Mouse (Mus musculus) MEL (cell line): ENCODE data around the gene Thap8.

Experiments
- CHD1 ChIP-seq: IDR thresholded peaks from 2 replicates; pipeline ENCODE4 v1.6.1; 2012; ENCODE audit warnings: low read depth, mild to moderate bottlenecking, inconsistent platforms, low read length, improper control_type of control experiment
- CHD2 ChIP-seq: IDR thresholded peaks from 2 replicates; pipeline ENCODE4 v1.6.1; 2011; ENCODE audit warnings: low read length, improper control_type of control experiment
- CTCF ChIP-seq, 3 experiments: IDR thresholded peaks in 2 of 3; conservative IDR thresholded peaks in 1 of 3; 2 replicates each; pipeline ENCODE4 v1.5.1; 2011 to 2012; ENCODE audit warnings: low read length in 3 of 3, low read depth in 2 of 3, mild to moderate bottlenecking in 2 of 3, improper control_type of control experiment in 1 of 3, inconsistent platforms in 1 of 3, mixed read lengths in 1 of 3, moderate library complexity in 1 of 3; ENCODE audit not compliant: control insufficient read depth in 1 of 3, insufficient read depth in 1 of 3, poor library complexity in 1 of 3, severe bottlenecking in 1 of 3
- HCFC1 ChIP-seq: IDR thresholded peaks from 2 replicates; pipeline ENCODE4 v1.6.1; 2012; ENCODE audit warnings: low read depth, mild to moderate bottlenecking, inconsistent platforms, low read length, improper control_type of control experiment, moderate library complexity
- KAT2A ChIP-seq: conservative IDR thresholded peaks from 2 replicates; pipeline ENCODE4 v1.6.1; 2012; ENCODE audit warnings: low read depth, low read length, improper control_type of control experiment, inconsistent platforms
- MXI1 ChIP-seq: IDR thresholded peaks from 2 replicates; pipeline ENCODE4 v1.6.1; 2011; ENCODE audit warnings: mild to moderate bottlenecking, low read depth, low read length, improper control_type of control experiment
- POLR2A ChIP-seq, 2 experiments: IDR thresholded peaks; 2 replicates each; pipeline ENCODE4 v1.6.1; 2011 to 2012; ENCODE audit warnings: low read length in 2 of 2, mild to moderate bottlenecking in 2 of 2, control low read depth in 1 of 2, improper control_type of control experiment in 1 of 2, low read depth in 1 of 2, moderate library complexity in 1 of 2; ENCODE audit not compliant: control insufficient read depth in 1 of 2, insufficient read depth in 1 of 2, poor library complexity in 1 of 2
- POLR2AphosphoS2 ChIP-seq: IDR thresholded peaks from 2 replicates; pipeline ENCODE4 v1.6.1; 2011; ENCODE audit warnings: low read length, improper control_type of control experiment
- ZMIZ1 ChIP-seq: IDR thresholded peaks from 2 replicates; pipeline ENCODE4 v1.6.1; 2012; ENCODE audit warnings: low read depth, mild to moderate bottlenecking, inconsistent platforms, low read length, improper control_type of control experiment, moderate library complexity

- no peak for TF ChIP-seq CTCF (IDR thresholded peaks at IDR 0.05 in 2 of 3, conservative IDR thresholded peaks at IDR 0.05 in 1 of 3; ENCODE audit: control insufficient read depth in 1 of 3, insufficient read depth in 1 of 3, low read depth in 2 of 3, low read length in 3 of 3, poor library complexity in 1 of 3, severe bottlenecking in 1 of 3)
- no peak for TF ChIP-seq POLR2A (IDR thresholded peaks at IDR 0.05; ENCODE audit: control insufficient read depth in 1 of 2, insufficient read depth in 1 of 2, low read depth in 1 of 2, low read length in 2 of 2, poor library complexity in 1 of 2)
- TF ChIP-seq KAT2A, result no peak
- TF ChIP-seq ZMIZ1, result no peak
- no peak for TF ChIP-seq MXI1
- no peak for TF ChIP-seq POLR2AphosphoS2
- TF ChIP-seq HCFC1, result no peak
- no peak for TF ChIP-seq CHD2
- no peak for TF ChIP-seq CHD1
Observed at GRCm38 (mm10) chr7:30286701-30287410, 7.0 kb downstream of the Thap8 start.
